Mouse (Mus musculus) cerebellum, adult 8-10 months (tissue): Measurements from ENCODE around the gene Arl5a.

ENCODE experiments used
- DNase-seq: peaks from one replicate; pipeline ENCODE4 v3.0.0; 2022

Arl5a gene

GRCm38 (mm10) chr2:52424747-52425522, at the start of gene Arl5a:
Gene Arl5a (minus strand): TSS chr2:52424901.
- DNase-seq, result peak; percentile 97

- no peak for DNase-seq
These were observed 47.0 kb upstream of the Arl5a start for GRCm38 (mm10) chr2:52471545-52472291.

DNA sequence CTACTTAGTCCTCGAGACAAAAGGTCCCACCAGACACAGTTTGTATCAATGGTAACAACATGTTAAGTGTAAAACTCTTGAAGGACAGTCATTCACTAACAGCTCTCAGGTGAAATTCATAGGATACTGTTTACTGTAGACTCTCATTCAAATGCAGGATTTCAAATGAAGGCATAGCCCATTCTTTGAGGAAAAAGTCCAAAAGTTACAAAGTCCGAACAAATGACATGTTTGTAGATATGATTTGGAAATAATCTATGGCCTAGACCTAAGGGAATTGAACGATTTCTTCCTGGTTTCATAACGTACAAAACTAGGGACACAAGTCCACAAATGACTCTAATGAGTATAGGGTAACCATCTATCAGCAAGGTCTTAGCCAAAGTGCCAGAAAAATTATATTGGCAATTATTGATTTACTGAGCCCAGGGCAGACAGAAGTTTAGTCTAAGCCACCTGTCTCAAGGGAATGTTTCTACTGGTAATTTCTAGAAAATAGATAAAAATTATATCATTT, 45.4 kb upstream of the Arl5a start:
- no peak for DNase-seq

DNA sequence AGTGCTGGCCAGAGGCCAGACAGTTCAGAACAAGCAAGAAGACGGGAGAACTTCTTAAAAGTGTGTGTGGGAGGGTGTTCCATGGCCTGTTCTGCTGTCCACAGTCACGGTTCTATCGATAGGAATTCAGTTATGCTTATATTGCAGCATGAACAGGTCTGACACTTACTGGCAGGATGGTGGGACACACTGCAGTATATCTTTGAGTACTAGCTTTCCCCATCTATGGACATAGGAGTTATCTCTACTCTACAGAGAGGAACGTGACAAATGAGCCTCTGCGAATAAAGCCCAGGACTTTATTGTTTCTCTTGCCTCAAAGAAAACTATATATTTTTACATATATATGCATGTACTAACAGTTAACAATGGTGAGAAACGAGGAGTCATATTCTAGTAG, 42.9 kb upstream of the Arl5a start:
- no peak for DNase-seq

DNA sequence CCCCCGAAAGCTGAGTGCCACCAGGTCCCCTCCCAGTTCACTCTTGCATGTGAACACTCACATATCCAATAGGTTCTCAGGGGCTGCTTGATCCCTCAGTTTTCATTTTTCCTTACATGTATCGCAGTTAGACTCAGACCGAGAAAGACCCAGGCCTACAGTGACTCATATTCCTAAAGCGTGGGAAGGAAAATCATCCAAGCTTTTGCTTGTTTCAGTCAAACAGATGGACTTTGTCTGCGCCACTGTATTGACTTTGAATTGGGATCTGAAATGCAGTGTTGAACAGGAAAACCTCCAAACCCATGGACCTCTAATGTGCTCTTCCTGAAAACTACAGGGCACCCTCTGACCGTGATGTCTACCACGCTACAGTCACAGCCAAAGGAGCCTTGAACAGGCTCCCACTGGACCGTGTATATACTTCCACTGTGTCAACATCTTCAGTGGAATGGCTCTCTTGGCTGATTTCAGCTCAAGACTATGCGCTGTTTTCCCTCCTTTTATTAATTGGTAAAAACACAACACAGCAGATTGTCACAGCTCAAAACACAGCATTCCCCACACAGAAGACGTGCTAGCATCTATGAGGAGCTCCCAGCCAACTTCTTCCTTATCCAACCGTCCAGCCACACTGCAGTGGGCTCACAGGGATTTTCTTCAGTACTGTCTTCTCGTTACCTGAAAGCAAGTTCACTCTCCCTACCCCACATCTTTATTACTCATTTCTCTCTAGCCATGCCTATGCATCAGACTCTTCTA, 36.7 kb upstream of the Arl5a start:
- DNase-seq, result no peak

DNA sequence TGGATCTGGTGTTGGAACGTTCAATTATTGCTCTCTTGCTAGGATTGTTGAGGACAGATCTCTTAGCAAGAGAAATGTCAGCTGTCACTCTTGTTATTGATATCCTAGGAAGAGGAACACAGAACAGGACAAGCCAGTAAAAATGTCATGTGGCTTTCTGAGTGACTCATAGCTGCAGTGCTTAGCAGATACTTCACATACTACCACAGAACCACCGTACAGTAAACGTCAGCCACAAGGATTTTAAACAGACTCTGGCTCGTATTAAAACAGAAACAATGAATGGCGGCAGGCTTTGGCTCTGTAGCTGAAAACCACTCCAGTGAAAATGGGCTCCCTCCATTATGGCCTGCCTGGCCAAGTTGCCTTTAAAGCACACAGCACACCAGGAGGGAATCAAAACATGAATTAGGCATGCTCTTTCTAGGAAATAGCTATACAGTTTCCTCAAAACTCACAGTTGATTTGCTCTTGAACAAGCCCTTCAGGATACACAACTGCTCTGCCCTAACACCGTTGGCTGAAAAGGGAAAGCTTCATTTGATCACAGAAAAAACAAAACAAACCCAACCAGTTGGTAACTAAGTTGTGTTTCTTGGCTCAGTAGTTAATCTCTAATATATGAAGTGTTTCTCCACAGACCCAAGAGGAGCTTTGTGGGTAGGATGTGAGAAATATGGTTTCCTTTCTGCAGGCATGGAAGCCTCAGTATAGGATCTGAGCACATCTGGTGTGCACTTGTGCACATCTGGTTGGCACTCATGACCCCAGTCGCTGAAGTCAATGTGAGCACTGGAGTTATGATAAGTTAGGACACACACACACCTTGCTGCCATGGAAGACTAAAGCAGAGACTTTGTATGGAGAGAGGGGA, 31.1 kb upstream of the Arl5a start:
- no peak for DNase-seq

DNA sequence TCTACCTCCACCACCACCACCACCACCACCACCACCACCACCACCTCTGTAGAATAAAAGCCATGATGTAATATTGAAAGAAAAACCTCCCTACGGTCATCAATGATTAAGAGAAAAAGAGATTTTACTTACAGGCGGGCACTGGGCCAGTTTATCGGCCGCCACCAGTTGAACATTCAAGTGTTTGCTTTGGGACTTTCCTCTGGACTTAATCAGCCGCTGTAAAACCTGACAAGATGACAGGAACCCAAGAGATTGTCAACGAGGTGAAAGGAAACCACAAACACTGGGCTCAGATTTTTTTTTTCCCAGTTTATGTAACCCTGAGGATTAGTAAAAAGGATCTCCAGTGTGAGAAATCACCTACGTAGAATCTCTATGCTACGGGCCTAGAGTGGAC, 25.1 kb upstream of the Arl5a start:
- no peak for DNase-seq

- no peak for DNase-seq
These were observed 24.2 kb upstream of the Arl5a start for GRCm38 (mm10) chr2:52448916-52449315.

DNA sequence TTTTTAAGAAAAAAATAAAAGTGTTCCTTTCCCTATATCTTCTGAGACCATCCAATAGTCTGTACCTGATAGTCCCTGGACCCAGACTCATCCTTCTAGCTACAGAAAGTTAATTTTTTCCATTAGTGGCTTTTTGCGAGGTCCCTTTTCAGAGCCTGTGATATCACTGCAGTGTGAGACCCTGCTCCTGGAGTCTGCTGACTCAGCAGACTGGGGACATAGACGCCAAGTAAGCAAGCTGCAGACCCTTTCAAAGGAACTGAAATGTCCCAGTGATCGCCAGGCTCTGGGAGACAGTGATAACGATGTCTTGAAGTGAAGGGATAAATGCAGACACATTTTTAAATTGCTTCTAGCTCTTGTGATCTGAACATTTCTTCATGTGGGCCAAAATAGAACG, 21.9 kb upstream of the Arl5a start:
- no peak for DNase-seq

- no peak for DNase-seq
These were observed 17.4 kb upstream of the Arl5a start for GRCm38 (mm10) chr2:52442125-52442524.

GRCm38 (mm10) chr2:52440420-52441015, 15.8 kb upstream of the Arl5a start:
- no peak for DNase-seq

DNA sequence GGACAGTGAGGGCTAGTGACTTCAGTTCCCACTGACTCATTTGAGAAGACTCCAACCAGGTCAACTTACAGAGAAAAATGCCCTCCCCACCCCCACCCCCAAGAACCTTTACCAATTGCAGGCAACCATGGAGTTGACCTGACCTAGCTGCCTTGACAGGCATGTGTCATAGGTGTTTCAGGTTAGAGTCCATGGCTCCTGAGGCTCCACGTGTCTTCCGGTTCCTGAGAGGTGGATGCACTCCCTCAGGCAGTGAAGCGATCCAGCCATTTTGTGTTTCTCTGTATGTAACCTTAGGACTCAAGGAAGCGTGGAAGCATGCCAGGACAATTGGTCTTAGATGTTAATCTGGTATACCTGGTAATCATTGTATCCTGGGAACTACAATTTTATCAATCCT, 13.7 kb upstream of the Arl5a start:
- no peak for DNase-seq

DNA sequence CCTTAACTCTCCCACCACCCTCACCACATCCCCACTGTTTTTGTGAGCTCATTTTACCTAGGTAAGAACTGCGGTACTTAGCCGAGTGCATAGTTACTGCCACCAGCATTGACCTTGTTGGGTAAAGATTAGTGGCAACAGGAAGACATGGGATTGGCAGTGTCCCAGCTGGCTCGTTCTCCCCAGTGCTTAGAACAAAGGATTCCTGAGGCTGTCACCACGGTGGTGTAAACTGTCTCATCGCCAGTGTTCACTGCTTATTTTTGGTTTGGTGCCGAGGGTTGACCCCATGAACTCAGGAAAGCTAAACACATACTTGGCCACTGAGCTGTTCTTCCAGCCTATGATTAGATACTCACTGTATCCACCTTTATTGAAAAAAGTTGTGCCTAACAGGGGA, 13.3 kb upstream of the Arl5a start:
- DNase-seq, result peak; percentile 66

- no peak for DNase-seq
These were observed 11.4 kb upstream of the Arl5a start for GRCm38 (mm10) chr2:52435919-52436632.

GRCm38 (mm10) chr2:52433365-52433764, 8.7 kb upstream of the Arl5a start:
- DNase-seq, result no peak

GRCm38 (mm10) chr2:52427383-52427782, 2.7 kb upstream of the Arl5a start:
- DNase-seq, result no peak

DNA sequence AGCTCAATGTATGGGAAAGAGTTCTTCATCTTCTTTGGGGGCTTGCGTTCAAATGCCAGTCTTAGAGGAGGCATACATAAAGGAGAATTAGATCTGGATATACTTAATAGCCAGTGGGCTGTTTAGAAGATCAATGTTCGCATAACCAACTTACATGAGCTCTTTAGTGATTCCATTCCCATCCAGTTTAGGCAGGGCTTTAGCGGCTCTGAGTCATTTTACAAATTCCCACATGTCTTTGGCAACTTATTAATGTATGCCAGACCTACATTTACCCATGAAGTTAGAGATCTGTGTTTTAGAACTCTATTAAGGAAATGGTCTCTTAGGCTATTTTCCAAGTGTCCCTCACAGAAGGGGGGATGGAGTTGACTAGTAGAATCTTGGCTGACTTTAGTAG, 1.3 kb upstream of the Arl5a start:
- DNase-seq, result no peak

GRCm38 (mm10) chr2:52425523-52425795, 758 bp upstream of the Arl5a start:
- no peak for DNase-seq

DNA sequence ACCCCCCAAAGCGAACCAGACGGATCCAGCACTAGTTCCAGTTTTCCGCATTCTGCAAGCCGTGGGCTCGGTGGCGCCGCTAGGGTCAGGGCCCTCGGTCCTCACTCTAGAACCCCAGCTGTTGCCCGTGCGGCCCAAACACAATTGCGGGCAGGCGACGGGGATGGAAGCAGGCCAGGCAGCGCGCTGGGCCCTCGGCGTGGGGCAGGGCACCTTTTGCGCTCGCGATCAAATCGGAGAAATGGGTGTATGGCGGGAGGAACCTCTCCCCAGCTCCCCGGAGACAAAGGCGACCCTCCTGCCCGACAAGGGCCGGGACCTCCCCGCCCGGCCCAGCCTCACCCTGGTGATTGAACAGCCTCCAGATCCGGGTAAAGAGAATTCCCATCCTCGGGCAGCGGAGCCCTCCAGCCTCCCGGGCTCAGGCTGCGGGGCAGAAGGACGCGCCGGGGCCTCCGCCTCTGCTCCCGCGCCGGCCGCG, 413 bp downstream of the Arl5a start:
- no peak for DNase-seq

- no peak for DNase-seq
These were observed 972 bp downstream of the Arl5a start for GRCm38 (mm10) chr2:52423611-52424247.
